Mouse (Mus musculus) kidney, embryonic 14.5 days (tissue): ENCODE data around the gene Dohh. TPM values are rescaled to one million over a fixed set of nuclear protein-coding genes. Genes with fewer than 3 reads are reported as not detected.

Experiments
- ATAC-seq: fragments of 200-750 bp; cut with Nextera tagmentation; 2 replicates; pipeline ENCODE4 v1.8.0; 2017; ENCODE audit warnings: moderate number of reproducible peaks, mild to moderate bottlenecking, moderate TSS enrichment, moderate library complexity; ENCODE audit not compliant: low FRiP score, low TSS enrichment
- H3K27ac ChIP-seq: fragments of 300-500 bp; sonication (generic); 2 replicates; pipeline ENCODE4 v1.5.1; 2014; ENCODE audit warnings: low read depth, mild to moderate bottlenecking, low read length, moderate library complexity, mixed read lengths
- H3K27me3 ChIP-seq: fragments of 300-500 bp; sonication (generic); 2 replicates; pipeline ENCODE4 v1.6.1; 2014; ENCODE audit warnings: mild to moderate bottlenecking, low read length; ENCODE audit not compliant: control insufficient read depth, insufficient read depth
- H3K36me3 ChIP-seq: fragments of 300-500 bp; sonication (generic); 2 replicates; pipeline ENCODE4 v1.6.1; 2014; ENCODE audit warnings: low read length, mixed read lengths; ENCODE audit not compliant: control insufficient read depth, insufficient read depth
- H3K4me1 ChIP-seq: fragments of 300-500 bp; sonication (generic); 2 replicates; pipeline ENCODE4 v1.6.1; 2014; ENCODE audit warnings: low read length, mixed read lengths; ENCODE audit not compliant: control insufficient read depth, insufficient read depth
- H3K4me2 ChIP-seq: fragments of 300-500 bp; sonication (generic); replicated peaks from 2 replicates; pipeline ENCODE4 v1.6.1; 2014; ENCODE audit warnings: low read depth, mild to moderate bottlenecking, low read length
- H3K4me3 ChIP-seq: fragments of 300-500 bp; sonication (generic); 2 replicates; pipeline ENCODE4 v1.5.1; 2014; ENCODE audit warnings: mild to moderate bottlenecking, low read length
- H3K9ac ChIP-seq: fragments of 300-500 bp; sonication (generic); 2 replicates; pipeline ENCODE4 v1.6.1; 2014; ENCODE audit warnings: low read depth, mild to moderate bottlenecking, low read length, moderate library complexity
- H3K9me3 ChIP-seq: fragments of 300-500 bp; sonication (generic); 2 replicates; pipeline ENCODE4 v1.6.1; 2016; ENCODE audit warnings: low read length; ENCODE audit not compliant: control insufficient read depth
- WGBS: fragments of 180-500 bp; shearing (Covaris S2); extraction: QIAGEN DNeasy Blood & Tissue Kit; methylation state at CpG from one replicate; pipeline ENCODE4 v1.1.7; 2014; 5-methylcytosine and 5-hydroxymethylcytosine counted together
- polyA plus RNA-seq: library from polyadenylated mRNA; unstranded; fragments of >200 nt; fragmentation: Nextera tagmentation; extraction: Ambion mirVana; gene quantifications from 2 replicates; pipeline ENCODE4 v1.2.1, GENCODE M21; 2014

The Dohh gene
- polyA plus RNA-seq, 1 experiment from 2014 or later: 59.2 TPM

GRCm38 (mm10) chr10:81345162-81345534 is 39.1 kb upstream of the Dohh start:
- H3K36me3 ChIP-seq: peaks cover 13% of the 10 kb centered on the region; the same call in 1 of the 2 replicates
- no peak overlapping the region for H3K9ac ChIP-seq
- no peak overlapping the region for H3K27ac ChIP-seq
- no peaks in the 10 kb centered on the region for H3K9me3 ChIP-seq
- no peak for ATAC-seq
- no peak overlapping the region for H3K4me3 ChIP-seq
- no peak overlapping the region for H3K4me2 ChIP-seq
- peaks cover 21% of the 10 kb centered on the region for H3K4me1 ChIP-seq
- WGBS: 71% methylated on average over 4 of the region's 4 CpGs
- peaks cover 22% of the 10 kb centered on the region for H3K27me3 ChIP-seq

- H3K4me3 ChIP-seq: peak overlapping the region; percentile 35
- peak overlapping the region; percentile 56 for H3K4me2 ChIP-seq
- peaks cover 13% of the 10 kb centered on the region; the same call in 1 of the 2 replicates for H3K36me3 ChIP-seq
- peaks cover 21% of the 10 kb centered on the region for H3K4me1 ChIP-seq
- peaks cover 22% of the 10 kb centered on the region for H3K27me3 ChIP-seq
- 6% methylated on average over 54 of the region's 55 CpGs for WGBS
- ATAC-seq: peak; percentile 7; the same call in 1 of the 2 replicates
- no peak overlapping the region for H3K27ac ChIP-seq
- H3K9ac ChIP-seq: peak overlapping the region; percentile 48; the same call in 1 of the 2 replicates
- no peaks in the 10 kb centered on the region for H3K9me3 ChIP-seq
Measured at GRCm38 (mm10) chr10:81346453-81347067, 37.7 kb upstream of the Dohh start.

GRCm38 (mm10) chr10:81349146-81349545 is 35.1 kb upstream of the Dohh start:
- no peak for ATAC-seq
- peaks cover 13% of the 10 kb centered on the region; the same call in 1 of the 2 replicates for H3K36me3 ChIP-seq
- H3K9ac ChIP-seq: peak overlapping the region; percentile 88; the same call in 1 of the 2 replicates
- H3K4me3 ChIP-seq: peak overlapping the region; percentile 74
- H3K4me2 ChIP-seq: peak overlapping the region; percentile 73
- 7% methylated on average over 12 of the region's 12 CpGs for WGBS
- peaks cover 16% of the 10 kb centered on the region for H3K4me1 ChIP-seq
- H3K9me3 ChIP-seq: no peaks in the 10 kb centered on the region
- H3K27me3 ChIP-seq: no peaks in the 10 kb centered on the region
- H3K27ac ChIP-seq: no peak overlapping the region; the same call in 1 of the 2 replicates

- H3K27ac ChIP-seq: peak overlapping the region; percentile 69; the same call in 1 of the 2 replicates
- ATAC-seq: peak; percentile 5
- WGBS: 2% methylated on average over 15 of the region's 29 CpGs
Measured at GRCm38 (mm10) chr10:81349961-81350350, 34.3 kb upstream of the Dohh start.

GRCm38 (mm10) chr10:81350351-81351063 is 33.7 kb upstream of the Dohh start, which contains the start of gene Hmg20b:
Gene Hmg20b, minus strand, starts transcription at chr10:81350480.
- peaks cover 13% of the 10 kb centered on the region; the same call in 1 of the 2 replicates for H3K36me3 ChIP-seq
- H3K4me2 ChIP-seq: peak within 1 kb of the TSS; percentile 73
- H3K27me3 ChIP-seq: no peaks in the 10 kb centered on the region
- no peaks in the 10 kb centered on the region for H3K9me3 ChIP-seq
- H3K9ac ChIP-seq: peak within 1 kb of the TSS; percentile 88
- H3K4me3 ChIP-seq: peak within 1 kb of the TSS; percentile 74
- H3K27ac ChIP-seq: peak within 1 kb of the TSS; percentile 69; the same call in 1 of the 2 replicates
- H3K4me1 ChIP-seq: peaks cover 16% of the 10 kb centered on the region
- WGBS: under 1% methylated on average over 46 of the region's 54 CpGs
- peak; percentile 94 for ATAC-seq

More at GRCm38 (mm10) chr10:81349961-81350350, 34.3 kb upstream of the Dohh start:
- peak overlapping the region; percentile 74 for H3K4me3 ChIP-seq
- peaks cover 13% of the 10 kb centered on the region; the same call in 1 of the 2 replicates for H3K36me3 ChIP-seq
- H3K27me3 ChIP-seq: no peaks in the 10 kb centered on the region
- peaks cover 16% of the 10 kb centered on the region for H3K4me1 ChIP-seq
- H3K4me2 ChIP-seq: peak overlapping the region; percentile 73
- peak overlapping the region; percentile 88 for H3K9ac ChIP-seq
- H3K9me3 ChIP-seq: no peaks in the 10 kb centered on the region

GRCm38 (mm10) chr10:81351678-81352291 is 32.4 kb upstream of the Dohh start:
- Histone ChIP-seq H3K36me3 (peaks cover 13% of the 10 kb centered on the region; the same call in 1 of the 2 replicates), H3K27me3 (no peaks in the 10 kb centered on the region), H3K9ac (no peak overlapping the region), H3K9me3 (no peaks in the 10 kb centered on the region), H3K4me3 (no peak overlapping the region), H3K4me1 (peaks cover 12% of the 10 kb centered on the region), H3K4me2 (no peak overlapping the region), H3K27ac (no peak overlapping the region)
- ATAC-seq: no peak
- WGBS: 23% methylated on average over 9 of the region's 9 CpGs

- ATAC-seq: no peak
- peaks cover 12% of the 10 kb centered on the region; the same call in 1 of the 2 replicates for H3K4me1 ChIP-seq
- H3K27ac ChIP-seq: no peak overlapping the region
- WGBS: 67% methylated on average over 9 of the region's 9 CpGs
- no peak overlapping the region for H3K4me2 ChIP-seq
- H3K9ac ChIP-seq: no peak overlapping the region
- no peaks in the 10 kb centered on the region for H3K27me3 ChIP-seq
- no peaks in the 10 kb centered on the region for H3K9me3 ChIP-seq
- no peak overlapping the region for H3K4me3 ChIP-seq
- no peaks in the 10 kb centered on the region for H3K36me3 ChIP-seq
Measured at GRCm38 (mm10) chr10:81354738-81355477, 29.3 kb upstream of the Dohh start.

GRCm38 (mm10) chr10:81355533-81355932 is 28.7 kb upstream of the Dohh start:
- H3K27ac ChIP-seq: no peak overlapping the region
- H3K4me1 ChIP-seq: peaks cover 12% of the 10 kb centered on the region; the same call in 1 of the 2 replicates
- no peak overlapping the region for H3K4me3 ChIP-seq
- no peaks in the 10 kb centered on the region for H3K9me3 ChIP-seq
- H3K36me3 ChIP-seq: no peaks in the 10 kb centered on the region
- no peak for ATAC-seq
- WGBS: 86% methylated on average over 4 of the region's 4 CpGs
- H3K9ac ChIP-seq: no peak overlapping the region
- H3K4me2 ChIP-seq: no peak overlapping the region
- H3K27me3 ChIP-seq: no peaks in the 10 kb centered on the region
